ENCODE assay signal across 1 mouse cellular context in the genomic region with DNA sequence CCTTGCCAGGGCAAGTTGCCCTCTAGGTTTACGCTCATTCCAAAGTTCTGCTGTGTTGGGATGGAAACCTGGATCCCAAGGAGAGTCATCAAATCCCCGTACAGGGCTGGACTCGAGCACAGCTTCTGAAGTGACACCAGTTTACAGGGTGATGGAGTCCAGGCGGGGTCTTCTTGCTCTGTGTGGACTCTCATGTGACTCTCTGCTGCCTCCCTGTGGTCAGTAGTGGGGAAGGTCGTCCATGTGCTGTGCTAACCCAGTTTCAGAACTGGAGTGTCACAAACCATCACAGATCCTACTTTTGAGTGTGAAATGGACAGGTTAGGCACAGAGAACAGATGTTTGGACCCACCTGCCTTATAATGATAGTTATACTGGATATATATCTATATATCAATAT.
TF ChIP-seq lines count a peak whose summit lies in the region.

No protein-coding gene starts in this region.

TF ChIP-seq in C2C12, 6 proteins besides CTCF, POLR2A, EP300 and RAD21 (continued from another document):
- TF ChIP-seq FOSL1 (IDR thresholded peaks at IDR 0.05; ENCODE audit: insufficient read depth, low read length, poor library complexity, severe bottlenecking) (no peak), MYOG (IDR thresholded peaks at IDR 0.05; ENCODE audit: control insufficient read depth, extremely low read depth, insufficient read length) (no peak), USF1 (IDR thresholded peaks at IDR 0.05; ENCODE audit: low read depth) (no peak)
